Mouse (Mus musculus) neural tube, embryonic 14.5 days (tissue): ENCODE measurements around the gene Tshr. TPM values are rescaled to one million over a fixed set of nuclear protein-coding genes. Genes with fewer than 3 reads are reported as not detected.

Experiments
- ATAC-seq: fragments of 200-750 bp; cut with Nextera tagmentation; 2 replicates; pipeline ENCODE4 v1.8.0; 2017; ENCODE audit warnings: low read depth, mild to moderate bottlenecking, moderate TSS enrichment, moderate library complexity
- H3K27ac ChIP-seq: fragments of 300-500 bp; sonication (generic); 2 replicates; pipeline ENCODE4 v1.5.1; 2014; ENCODE audit warnings: low read depth, mild to moderate bottlenecking, control low read depth, low read length, moderate library complexity, mixed read lengths
- H3K27me3 ChIP-seq: fragments of 300-500 bp; sonication (generic); 2 replicates; pipeline ENCODE4 v1.6.1; 2014; ENCODE audit warnings: low read length; ENCODE audit not compliant: control insufficient read depth, insufficient read depth
- H3K36me3 ChIP-seq: fragments of 300-500 bp; sonication (generic); 2 replicates; pipeline ENCODE4 v1.6.1; 2014; ENCODE audit warnings: low read length, mixed read lengths; ENCODE audit not compliant: control insufficient read depth, insufficient read depth
- H3K4me1 ChIP-seq: fragments of 300-500 bp; sonication (generic); 2 replicates; pipeline ENCODE4 v1.6.1; 2014; ENCODE audit warnings: low read length; ENCODE audit not compliant: control insufficient read depth, insufficient read depth
- H3K4me2 ChIP-seq: fragments of 300-500 bp; sonication (generic); 2 replicates; pipeline ENCODE4 v1.6.1; 2014; ENCODE audit warnings: mild to moderate bottlenecking, low read depth, low read length, control low read depth
- H3K4me3 ChIP-seq: fragments of 300-500 bp; sonication (generic); 2 replicates; pipeline ENCODE4 v1.5.1; 2014; ENCODE audit warnings: low read depth, low read length, control low read depth, mixed read lengths
- H3K9ac ChIP-seq: fragments of 300-500 bp; sonication (generic); replicated peaks from 2 replicates; pipeline ENCODE4 v1.6.1; 2014; ENCODE audit warnings: low read depth, mild to moderate bottlenecking, control low read depth, low read length, mixed read lengths
- H3K9me3 ChIP-seq: fragments of 300-500 bp; sonication (generic); 2 replicates; pipeline ENCODE4 v1.6.1; 2016; ENCODE audit warnings: low read length; ENCODE audit not compliant: control insufficient read depth
- WGBS: fragments of 180-500 bp; shearing (Covaris S2); extraction: QIAGEN DNeasy Blood & Tissue Kit; methylation state at CpG from one replicate; pipeline ENCODE4 v1.1.7; 2014; 5-methylcytosine and 5-hydroxymethylcytosine counted together
- polyA plus RNA-seq: library from polyadenylated mRNA; unstranded; fragments of >200 nt; fragmentation: Nextera tagmentation; extraction: Ambion mirVana; gene quantifications from 2 replicates; pipeline ENCODE4 v1.2.1, GENCODE M21; 2014

Tshr gene
- polyA plus RNA-seq, 1 experiment from 2014 or later = 0.91 TPM

GRCm38 (mm10) chr12:91588176-91588669 is 203.9 kb downstream of the Tshr start:
- H3K4me1 ChIP-seq = peaks cover 22% of the 10 kb centered on the region
- no peaks in the 10 kb centered on the region for H3K9me3 ChIP-seq
- ATAC-seq = peak; percentile 91
- H3K4me2 ChIP-seq = peak overlapping the region; percentile 72
- peaks cover 5% of the 10 kb centered on the region; the same call in 1 of the 2 replicates for H3K36me3 ChIP-seq
- WGBS = under 1% methylated on average over 32 of the region's 32 CpGs
- peak overlapping the region; percentile 87 for H3K4me3 ChIP-seq
- H3K27me3 ChIP-seq = no peaks in the 10 kb centered on the region
- peak overlapping the region; percentile 100 for H3K27ac ChIP-seq
- peak overlapping the region; percentile 100 for H3K9ac ChIP-seq

- peak overlapping the region; percentile 72; the same call in 1 of the 2 replicates for H3K4me2 ChIP-seq
- H3K4me1 ChIP-seq = peaks cover 15% of the 10 kb centered on the region
- H3K27me3 ChIP-seq = no peaks in the 10 kb centered on the region
- H3K9me3 ChIP-seq = no peaks in the 10 kb centered on the region
- under 1% methylated on average over 65 of the region's 83 CpGs for WGBS
- peak overlapping the region; percentile 100 for H3K27ac ChIP-seq
- H3K4me3 ChIP-seq = peak overlapping the region; percentile 87
- peak overlapping the region; percentile 100 for H3K9ac ChIP-seq
- ATAC-seq = peak; percentile 5; the same call in 1 of the 2 replicates
- H3K36me3 ChIP-seq = peaks cover 5% of the 10 kb centered on the region; the same call in 1 of the 2 replicates
Measured at GRCm38 (mm10) chr12:91588670-91589541, 204.5 kb downstream of the Tshr start.

- WGBS = under 1% methylated on average over 11 of the region's 11 CpGs
- H3K9ac ChIP-seq = peak overlapping the region; percentile 100
- no peak for ATAC-seq
- H3K9me3 ChIP-seq = no peaks in the 10 kb centered on the region
- peaks cover 5% of the 10 kb centered on the region; the same call in 1 of the 2 replicates for H3K36me3 ChIP-seq
- peak overlapping the region; percentile 87 for H3K4me3 ChIP-seq
- peak overlapping the region; percentile 100 for H3K27ac ChIP-seq
- H3K27me3 ChIP-seq = no peaks in the 10 kb centered on the region
- peaks cover 10% of the 10 kb centered on the region; the same call in 1 of the 2 replicates for H3K4me1 ChIP-seq
- peak overlapping the region; percentile 23; the same call in 1 of the 2 replicates for H3K4me2 ChIP-seq
Measured at GRCm38 (mm10) chr12:91589542-91589846, 205.1 kb downstream of the Tshr start.

- H3K9me3 ChIP-seq = no peaks in the 10 kb centered on the region
- H3K4me3 ChIP-seq = peak within 1 kb of the TSS; percentile 87
- peaks cover 2% of the 10 kb centered on the region; the same call in 1 of the 2 replicates for H3K36me3 ChIP-seq
- no peaks in the 10 kb centered on the region for H3K27me3 ChIP-seq
- H3K27ac ChIP-seq = peak within 1 kb of the TSS; percentile 100
- H3K4me2 ChIP-seq = peak within 1 kb of the TSS; percentile 58
- H3K9ac ChIP-seq = peak within 1 kb of the TSS; percentile 100
- peaks cover 10% of the 10 kb centered on the region; the same call in 1 of the 2 replicates for H3K4me1 ChIP-seq
- under 1% methylated on average over 64 of the region's 99 CpGs for WGBS
- ATAC-seq = peak; percentile 83
Measured at GRCm38 (mm10) chr12:91589847-91590690, 205.7 kb downstream of the Tshr start, which contains the start of gene Gtf2a1. TSS of gene Gtf2a1 (minus strand) at chr12:91590487.

GRCm38 (mm10) chr12:91590716-91591115 is 206.4 kb downstream of the Tshr start:
- Histone ChIP-seq H3K4me1 (peaks cover 10% of the 10 kb centered on the region; the same call in 1 of the 2 replicates), H3K9ac (peak overlapping the region; percentile 100), H3K27me3 (no peaks in the 10 kb centered on the region), H3K9me3 (no peaks in the 10 kb centered on the region), H3K4me2 (peak overlapping the region; percentile 58), H3K4me3 (peak overlapping the region; percentile 87), H3K36me3 (no peaks in the 10 kb centered on the region), H3K27ac (peak overlapping the region; percentile 100)
- 27% methylated on average over 6 of the region's 6 CpGs for WGBS
- no peak for ATAC-seq

- H3K9me3 ChIP-seq = no peaks in the 10 kb centered on the region
- peaks cover 10% of the 10 kb centered on the region; the same call in 1 of the 2 replicates for H3K4me1 ChIP-seq
- H3K27ac ChIP-seq = peak overlapping the region; percentile 100; the same call in 1 of the 2 replicates
- peak overlapping the region; percentile 100; the same call in 1 of the 2 replicates for H3K9ac ChIP-seq
- ATAC-seq = no peak
- no peaks in the 10 kb centered on the region for H3K36me3 ChIP-seq
- peak overlapping the region; percentile 87; the same call in 1 of the 2 replicates for H3K4me3 ChIP-seq
- peak overlapping the region; percentile 58 for H3K4me2 ChIP-seq
- H3K27me3 ChIP-seq = no peaks in the 10 kb centered on the region
- 92% methylated on average over 1 of the region's 1 CpGs for WGBS
Measured at GRCm38 (mm10) chr12:91591191-91591590, 206.8 kb downstream of the Tshr start.

GRCm38 (mm10) chr12:91592128-91592527 is 207.8 kb downstream of the Tshr start:
- H3K27me3 ChIP-seq = no peaks in the 10 kb centered on the region
- no peak for ATAC-seq
- no peak overlapping the region for H3K9ac ChIP-seq
- peaks cover 6% of the 10 kb centered on the region; the same call in 1 of the 2 replicates for H3K4me1 ChIP-seq
- WGBS = 97% methylated on average over 3 of the region's 3 CpGs
- H3K36me3 ChIP-seq = no peaks in the 10 kb centered on the region
- H3K4me2 ChIP-seq = no peak overlapping the region
- H3K9me3 ChIP-seq = no peaks in the 10 kb centered on the region
- no peak overlapping the region for H3K4me3 ChIP-seq
- no peak overlapping the region for H3K27ac ChIP-seq
